Comparison of ENCODE assay signal across 14 mouse cellular contexts in genomic region chr16:50672713-50673112, GRCm38 (mm10).
A peak's percentile ranks its signal among the peaks of the same experiment; 100 is the strongest.
DNase-seq lines count a peak whose midpoint lies in the region; ATAC-seq and TF ChIP-seq lines count a peak whose summit lies in the region.
"Had no signal": no experiment of that assay in that cellular context is flagged by ENCODE, and none has a peak within 500 bp of the region (broad histone marks: within the 10 kb centered on the region; RNA-seq: fewer than 3 reads in every experiment).

No protein-coding gene starts in this region.

- no peak overlapping the region for H3K4me3 ChIP-seq in forebrain, postnatal 0 days (ENCODE audit: low read depth, low read length)
- H3K4me3 ChIP-seq in forebrain, embryonic 11.5 days (ENCODE audit: low read depth, low read length) = no peak overlapping the region
- no peak overlapping the region for H3K4me3 ChIP-seq in midbrain, embryonic 15.5 days
- no peak overlapping the region for H3K4me3 ChIP-seq in midbrain, embryonic 16.5 days (ENCODE audit: low read depth, low read length)
- H3K4me3 ChIP-seq: hindbrain, embryonic 15.5 days; neural tube, embryonic 13.5 days had no signal

- no peak overlapping the region for H3K27ac ChIP-seq in forebrain, postnatal 0 days (ENCODE audit: low read depth, low read length)
- H3K27ac ChIP-seq in forebrain, embryonic 11.5 days (ENCODE audit: low read depth, low read length) = no peak overlapping the region
- no peak overlapping the region for H3K27ac ChIP-seq in midbrain, embryonic 15.5 days
- no peak overlapping the region for H3K27ac ChIP-seq in midbrain, embryonic 16.5 days (ENCODE audit: low read length)
- H3K27ac ChIP-seq: hindbrain, embryonic 15.5 days; neural tube, embryonic 13.5 days had no signal

- no peak overlapping the region for H3K4me2 ChIP-seq in forebrain, postnatal 0 days (ENCODE audit: low read depth)
- no peak overlapping the region for H3K4me2 ChIP-seq in forebrain, embryonic 11.5 days (ENCODE audit: low read depth, low read length, severe bottlenecking)
- H3K4me2 ChIP-seq in midbrain, embryonic 15.5 days = no peak overlapping the region
- no peak overlapping the region for H3K4me2 ChIP-seq in midbrain, embryonic 16.5 days (ENCODE audit: low read length)
- H3K4me2 ChIP-seq: hindbrain, embryonic 15.5 days; neural tube, embryonic 13.5 days had no signal

- no peaks in the 10 kb centered on the region for H3K27me3 ChIP-seq in forebrain, postnatal 0 days (ENCODE audit: insufficient read depth, low read length)
- H3K27me3 ChIP-seq in forebrain, embryonic 11.5 days (ENCODE audit: control insufficient read depth, insufficient read depth, low read length) = no peaks in the 10 kb centered on the region
- no peaks in the 10 kb centered on the region for H3K27me3 ChIP-seq in midbrain, embryonic 15.5 days (replicated peaks)
- H3K27me3 ChIP-seq in midbrain, embryonic 16.5 days (ENCODE audit: control insufficient read depth, insufficient read depth, low read depth, low read length) = no peaks in the 10 kb centered on the region
- H3K27me3 ChIP-seq: hindbrain, embryonic 15.5 days; neural tube, embryonic 13.5 days had no signal

- ATAC-seq in forebrain, postnatal 0 days = 0 out of 2 replicates have a peak, but pooled peaks have one; percentile 18
- no peak for ATAC-seq in forebrain, embryonic 11.5 days (replicated peaks; ENCODE audit: low FRiP score)
- ATAC-seq in midbrain, embryonic 15.5 days (replicated peaks) = peak; percentile 54; the same call in 1 of the 2 replicates
- no peak for ATAC-seq in midbrain, embryonic 16.5 days
- ATAC-seq in common myeloid progenitor, adult 5-6 weeks (replicated peaks; ENCODE audit: low read depth, poor library complexity, severe bottlenecking) = 0 out of 2 replicates have a peak, but pooled peaks have one; percentile 45

- WGBS in forebrain, postnatal 0 days = 51% methylated on average over 5 of the region's 5 CpGs
- WGBS in forebrain, embryonic 11.5 days = 62% methylated on average over 5 of the region's 5 CpGs
- WGBS in midbrain, embryonic 15.5 days = 57% methylated on average over 5 of the region's 5 CpGs
- WGBS in midbrain, embryonic 16.5 days = 61% methylated on average over 5 of the region's 5 CpGs

- no peak for DNase-seq in forebrain, postnatal 0 days
- DNase-seq in forebrain, embryonic 11.5 days (ENCODE audit: low spot score) = no peak
- DNase-seq in kidney, postnatal 14 days = peak; percentile 9
- DNase-seq in kidney, adult 9 months = no peak
- no peak for DNase-seq in cerebellum, postnatal 10 days
- DNase-seq: cerebellum, adult 11-12 months; embryo, embryonic 11 days; heart, postnatal 14 days; right cerebral cortex, adult 18-20 months had no signal

- H3K4me1 ChIP-seq in forebrain, postnatal 0 days (ENCODE audit: insufficient read depth) = no peaks in the 10 kb centered on the region
- no peaks in the 10 kb centered on the region for H3K4me1 ChIP-seq in forebrain, embryonic 11.5 days (replicated peaks; ENCODE audit: control insufficient read depth, insufficient read depth, low read length)
- H3K4me1 ChIP-seq in midbrain, embryonic 15.5 days = no peaks in the 10 kb centered on the region
- peaks cover 4% of the 10 kb centered on the region; the same call in 1 of the 2 replicates for H3K4me1 ChIP-seq in midbrain, embryonic 16.5 days (ENCODE audit: control insufficient read depth, insufficient read depth, low read length)
- H3K4me1 ChIP-seq: hindbrain, embryonic 15.5 days; neural tube, embryonic 13.5 days had no signal

- no peaks in the 10 kb centered on the region for H3K9me3 ChIP-seq in forebrain, postnatal 0 days (ENCODE audit: low read length)
- H3K9me3 ChIP-seq in forebrain, embryonic 11.5 days (ENCODE audit: control insufficient read depth, low read length) = no peaks in the 10 kb centered on the region
- H3K9me3 ChIP-seq in midbrain, embryonic 15.5 days = no peaks in the 10 kb centered on the region
- no peaks in the 10 kb centered on the region for H3K9me3 ChIP-seq in midbrain, embryonic 16.5 days (replicated peaks; ENCODE audit: control insufficient read depth, low read length, poor library complexity, severe bottlenecking)
- H3K9me3 ChIP-seq: hindbrain, embryonic 15.5 days; neural tube, embryonic 13.5 days had no signal

- no peaks in the 10 kb centered on the region for H3K36me3 ChIP-seq in forebrain, postnatal 0 days (ENCODE audit: insufficient read depth)
- no peaks in the 10 kb centered on the region for H3K36me3 ChIP-seq in forebrain, embryonic 11.5 days (ENCODE audit: control insufficient read depth, insufficient read depth, low read length)
- H3K36me3 ChIP-seq in midbrain, embryonic 15.5 days (replicated peaks) = no peaks in the 10 kb centered on the region
- H3K36me3 ChIP-seq in midbrain, embryonic 16.5 days (ENCODE audit: control insufficient read depth, insufficient read depth, low read length) = no peaks in the 10 kb centered on the region
- H3K36me3 ChIP-seq: hindbrain, embryonic 15.5 days; neural tube, embryonic 13.5 days had no signal

- H3K9ac ChIP-seq in forebrain, postnatal 0 days = no peak overlapping the region
- H3K9ac ChIP-seq in forebrain, embryonic 11.5 days (ENCODE audit: low read length) = no peak overlapping the region
- no peak overlapping the region for H3K9ac ChIP-seq in midbrain, embryonic 15.5 days
- H3K9ac ChIP-seq in midbrain, embryonic 16.5 days (ENCODE audit: low read depth, low read length) = no peak overlapping the region
- H3K9ac ChIP-seq: hindbrain, embryonic 15.5 days; neural tube, embryonic 13.5 days had no signal

- TF ChIP-seq CTCF in forebrain, postnatal 0 days (IDR thresholded peaks at IDR 0.05; ENCODE audit: low read depth) = peak; percentile 44

Comparison
In these comparisons a context has a peak if more than half of its experiments do, and no peak if none do; other contexts are left out.
1. ATAC-seq: peak in forebrain, postnatal 0 days (single experiment), midbrain, embryonic 15.5 days (single experiment) and common myeloid progenitor, adult 5-6 weeks (single experiment); none in forebrain, embryonic 11.5 days (single experiment) and midbrain, embryonic 16.5 days (single experiment).